Mouse (Mus musculus): Measurements from ENCODE around the gene Fyb2.

Gene Fyb2

DNA sequence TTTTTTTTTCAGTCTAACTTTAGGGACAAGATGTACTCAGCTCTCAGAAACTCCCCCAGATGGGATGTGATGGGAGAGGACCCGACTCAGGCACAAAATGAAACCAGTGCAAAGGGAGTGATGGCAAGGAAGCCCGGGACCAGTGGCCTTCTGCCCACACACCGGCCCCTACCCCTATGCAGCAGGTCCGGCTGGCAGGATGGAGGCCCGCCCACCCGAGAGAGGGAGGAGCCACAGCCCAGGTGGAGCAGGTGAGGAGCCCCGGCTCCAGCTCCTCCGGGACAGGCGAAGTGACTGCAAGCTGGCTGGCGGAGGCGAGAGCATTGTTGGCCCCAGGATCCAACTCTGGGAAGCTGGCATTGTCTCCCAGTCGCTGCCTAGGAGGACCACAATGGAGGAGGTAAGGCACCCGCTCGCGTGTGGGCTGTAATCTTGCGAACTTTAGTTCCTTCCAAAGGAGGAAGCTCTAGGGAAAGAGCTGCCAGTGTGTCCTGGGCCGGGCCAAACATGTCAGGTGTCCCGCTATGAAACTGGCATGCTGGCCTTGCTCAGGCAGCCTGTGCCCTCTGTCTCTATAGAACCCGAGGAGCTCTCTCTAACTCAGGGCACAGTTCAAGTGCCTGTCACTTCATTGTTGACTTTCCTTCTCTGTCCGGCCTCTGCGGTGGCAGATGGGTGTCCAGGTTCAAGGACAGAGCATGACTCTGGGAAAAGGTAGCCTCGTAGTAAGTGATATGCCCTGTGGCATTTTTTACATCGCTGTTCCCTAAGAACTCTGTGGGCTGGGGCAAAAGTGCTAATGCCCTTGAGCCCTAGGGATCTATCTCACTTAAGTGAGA lies at the start of gene Fyb2:
Fyb2 (plus strand) TSS at position 166 of the 839 bp plus-strand sequence.
- DNase-seq: no peak

DNA sequence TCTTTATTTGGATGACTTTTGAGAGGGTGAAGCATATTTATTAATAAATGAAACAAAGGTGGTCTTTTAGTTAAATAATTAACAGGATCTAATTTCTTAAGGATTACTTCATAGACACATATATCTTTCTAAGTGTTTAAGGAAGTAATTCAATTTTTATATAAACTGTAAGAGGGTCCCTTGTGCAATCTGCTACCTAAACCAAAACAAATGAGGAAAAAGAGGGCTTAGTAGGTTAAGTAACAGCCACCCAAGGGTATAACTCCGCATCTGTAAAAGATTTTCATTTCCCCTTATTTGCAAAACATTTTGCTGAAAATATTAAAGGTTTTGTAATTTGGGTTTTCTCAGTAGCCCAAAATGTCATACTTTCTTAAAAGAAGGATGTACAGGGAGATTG lies 48.9 kb upstream of the Fyb2 start:
- DNase-seq: no peak

DNA sequence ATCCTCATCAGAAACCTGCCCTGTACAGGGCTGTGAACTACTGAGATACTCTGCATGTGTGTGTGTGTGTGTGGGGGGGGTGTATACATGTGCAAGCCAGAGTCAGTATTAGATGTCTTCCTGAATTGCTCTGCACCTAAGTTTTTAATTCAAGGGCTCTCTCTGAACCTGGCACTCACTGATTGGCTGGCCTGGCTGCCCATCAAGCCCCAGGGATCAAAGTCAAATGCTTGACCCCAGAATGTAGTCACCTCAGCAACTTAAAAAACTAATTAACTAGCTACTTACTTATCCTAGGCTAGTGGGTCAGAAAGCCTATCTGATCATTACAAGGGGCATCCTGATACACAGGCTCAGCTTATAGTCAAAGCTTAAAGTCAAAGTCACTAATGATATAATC lies 43.7 kb upstream of the Fyb2 start:
- DNase-seq: peak; percentile 79

DNA sequence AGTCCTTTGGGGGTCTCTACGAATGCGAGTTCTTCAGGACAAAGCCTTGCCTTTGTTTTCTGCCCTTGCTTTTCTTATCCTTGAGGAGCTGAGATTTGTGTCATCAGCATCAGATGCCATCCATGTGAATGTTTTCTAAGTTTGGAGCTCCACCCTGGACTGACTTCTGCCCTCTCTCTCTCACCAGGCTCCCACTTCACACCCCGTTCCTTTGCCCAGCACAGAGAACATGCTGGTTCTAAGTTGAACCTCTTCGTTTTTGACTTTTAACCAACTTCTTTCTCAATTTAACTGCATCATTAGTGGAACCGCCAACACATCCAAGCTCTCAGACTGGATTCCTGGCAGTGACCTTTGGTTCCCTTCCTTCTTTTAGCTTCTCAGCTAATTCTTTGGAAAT lies 43.1 kb upstream of the Fyb2 start:
- DNase-seq: peak; percentile 22

DNA sequence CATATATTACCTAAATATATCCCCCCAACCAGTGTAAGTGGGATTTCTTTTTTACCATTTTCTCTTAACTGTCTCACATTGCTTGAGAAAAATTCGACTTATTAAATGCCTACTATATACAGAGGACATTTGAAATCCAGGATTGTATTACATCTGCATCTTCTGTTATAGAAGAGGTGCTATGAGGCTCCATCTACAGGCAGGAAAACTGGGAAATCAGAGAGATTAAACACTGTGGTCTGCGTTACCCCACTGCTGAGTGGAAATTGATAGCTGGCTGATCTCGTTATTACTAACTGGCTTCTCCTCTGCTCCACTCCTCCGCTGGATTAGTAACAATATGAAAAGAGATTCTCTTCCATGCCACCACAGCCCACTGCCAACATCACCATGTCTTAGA lies 37.4 kb upstream of the Fyb2 start:
- no peak for DNase-seq

GRCm38 (mm10) chr4:104876323-104876722 lies 36.9 kb upstream of the Fyb2 start, which contains the start of gene C8a:
Gene C8a (minus strand): TSS chr4:104876398.
- DNase-seq: no peak

DNA sequence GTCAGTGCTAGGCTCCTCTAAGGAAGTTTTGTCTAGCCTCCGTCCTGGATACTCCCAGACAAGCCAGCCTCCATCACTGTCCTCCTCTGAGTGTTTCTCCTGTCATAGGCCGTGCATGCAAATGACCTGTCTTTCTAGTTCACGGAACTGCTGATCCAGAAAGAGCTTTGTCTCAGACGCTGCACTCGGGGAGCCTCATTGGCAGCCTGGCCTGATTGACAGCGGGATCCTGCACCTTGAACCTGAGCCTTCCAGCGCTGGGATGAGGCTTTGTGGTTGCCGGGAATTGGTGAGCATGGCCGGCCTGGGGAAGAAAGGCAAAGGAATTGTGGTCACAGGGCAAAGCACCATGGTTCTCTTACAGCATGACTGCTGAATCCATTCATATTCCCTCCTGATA lies 25.8 kb upstream of the Fyb2 start:
- DNase-seq: peak; percentile 51

GRCm38 (mm10) chr4:104888499-104889262 lies 24.6 kb upstream of the Fyb2 start:
- DNase-seq: no peak

GRCm38 (mm10) chr4:104891708-104892107 lies 21.5 kb upstream of the Fyb2 start:
- peak; percentile 66 for DNase-seq

- no peak for DNase-seq
Observed at GRCm38 (mm10) chr4:104893588-104893987, 19.7 kb upstream of the Fyb2 start.

DNA sequence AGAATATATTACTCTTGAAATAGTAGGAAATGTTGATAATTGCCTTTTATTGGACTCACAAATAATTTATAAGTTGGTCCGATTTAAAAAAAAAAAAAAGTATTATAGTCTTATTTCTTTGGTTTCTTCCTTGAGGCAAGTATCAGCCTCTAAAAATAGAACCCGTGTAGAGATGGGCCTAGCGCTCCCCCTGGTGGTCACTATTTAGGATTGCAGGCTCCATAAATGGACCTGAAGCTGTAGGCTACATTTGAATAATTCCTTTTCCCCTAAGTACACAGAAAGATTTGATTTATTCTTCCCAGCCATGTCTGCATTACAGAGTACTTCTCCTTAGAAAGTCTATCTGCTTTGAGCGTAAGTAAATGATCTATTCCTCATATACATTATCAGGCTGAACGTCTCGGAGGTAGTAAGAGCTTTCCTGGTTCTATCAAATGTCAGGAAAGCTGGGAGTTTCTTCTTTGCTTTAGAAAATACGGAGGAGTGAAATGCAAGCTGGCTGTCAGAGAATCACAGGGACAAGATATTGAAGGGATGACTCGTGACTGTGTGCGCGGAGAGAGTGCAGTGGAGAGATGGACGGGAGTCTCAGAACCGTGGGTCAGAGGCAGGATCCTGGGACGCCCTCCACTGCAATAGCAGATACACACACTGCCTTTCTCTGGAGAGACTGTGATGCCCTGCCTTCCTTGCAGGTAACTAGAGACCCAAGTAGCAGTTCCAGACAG lies 19.1 kb upstream of the Fyb2 start:
- no peak for DNase-seq

DNA sequence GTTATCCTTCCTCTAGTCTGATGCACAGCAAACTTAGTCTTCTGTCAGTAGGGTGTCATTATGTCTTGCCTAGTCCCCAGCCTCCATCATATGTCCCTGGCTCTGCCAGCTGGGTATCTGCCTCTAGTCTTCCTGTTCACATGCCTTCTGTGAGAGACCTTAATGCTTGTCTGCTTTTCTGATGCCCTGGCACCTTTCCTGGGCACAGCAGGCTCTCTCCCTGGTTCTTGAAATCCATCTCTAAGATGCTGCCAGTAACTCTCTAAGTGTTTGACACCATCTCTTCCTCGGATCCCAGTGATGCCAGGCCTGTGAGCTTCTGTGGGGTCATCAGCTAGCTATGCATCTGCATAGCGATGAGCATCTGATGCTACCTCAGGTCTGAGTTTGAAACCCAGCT lies 10.4 kb upstream of the Fyb2 start:
- DNase-seq: no peak

DNA sequence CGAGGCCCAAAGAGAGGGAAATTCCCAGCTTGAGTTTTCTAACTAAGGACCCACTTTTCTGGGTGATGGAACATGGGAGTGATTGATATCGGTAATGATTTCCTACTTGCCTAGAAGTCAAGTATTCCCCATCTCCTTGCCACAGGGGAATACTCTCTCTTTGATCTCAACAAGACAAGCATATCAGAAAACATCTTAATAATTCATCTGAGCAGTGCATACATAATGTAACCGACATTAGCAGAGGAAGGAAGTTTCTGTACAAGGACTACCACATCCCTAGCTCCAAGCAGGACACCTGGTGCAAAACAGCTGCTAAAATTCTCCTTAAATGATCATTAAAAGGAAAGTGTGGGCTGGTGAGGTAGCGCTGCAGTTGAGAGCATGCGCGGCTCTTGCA lies 8.2 kb upstream of the Fyb2 start:
- DNase-seq: no peak

DNA sequence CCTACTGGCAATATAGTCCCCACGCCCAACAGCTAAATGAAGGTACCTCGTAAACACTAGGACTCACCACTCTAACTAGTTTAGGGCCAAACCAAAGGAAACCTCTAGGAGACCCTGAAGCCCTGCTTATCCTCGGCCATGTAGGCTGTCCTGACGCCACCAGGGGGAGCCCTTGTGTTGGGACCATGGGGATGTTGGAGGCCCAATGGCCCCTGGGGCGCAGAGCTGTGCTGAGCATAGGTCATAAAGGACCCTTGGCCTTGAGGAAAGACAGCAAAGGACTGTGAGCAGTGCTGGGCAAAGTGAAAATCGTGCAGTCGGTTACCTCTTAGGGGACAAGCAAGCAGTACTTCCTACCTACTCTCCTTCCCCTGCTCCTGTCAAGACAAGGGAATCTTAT lies 1.6 kb upstream of the Fyb2 start:
- DNase-seq: peak; percentile 60

GRCm38 (mm10) chr4:104914711-104915247 lies 1.5 kb downstream of the Fyb2 start:
- no peak for DNase-seq

DNA sequence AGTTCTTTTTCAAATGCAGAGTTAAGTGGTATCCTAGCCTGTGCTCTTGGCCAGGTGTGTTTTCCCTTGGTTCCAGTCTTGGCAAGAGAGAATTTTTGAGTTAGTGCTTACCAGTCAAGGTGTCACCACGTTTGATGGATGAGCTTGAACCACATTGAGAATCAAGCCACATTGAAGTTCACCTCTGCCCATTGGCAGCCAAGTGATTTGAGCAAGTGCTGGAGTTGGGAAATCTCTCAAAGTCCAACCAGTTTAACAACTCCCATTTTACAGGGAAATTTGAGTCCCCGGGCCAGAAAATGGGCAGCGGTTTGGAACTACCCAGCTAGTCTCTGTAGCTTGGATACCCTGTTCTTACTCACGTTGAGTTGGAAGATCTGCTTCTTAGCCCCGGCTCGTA lies 4.8 kb downstream of the Fyb2 start:
- DNase-seq: peak; percentile 26

DNA sequence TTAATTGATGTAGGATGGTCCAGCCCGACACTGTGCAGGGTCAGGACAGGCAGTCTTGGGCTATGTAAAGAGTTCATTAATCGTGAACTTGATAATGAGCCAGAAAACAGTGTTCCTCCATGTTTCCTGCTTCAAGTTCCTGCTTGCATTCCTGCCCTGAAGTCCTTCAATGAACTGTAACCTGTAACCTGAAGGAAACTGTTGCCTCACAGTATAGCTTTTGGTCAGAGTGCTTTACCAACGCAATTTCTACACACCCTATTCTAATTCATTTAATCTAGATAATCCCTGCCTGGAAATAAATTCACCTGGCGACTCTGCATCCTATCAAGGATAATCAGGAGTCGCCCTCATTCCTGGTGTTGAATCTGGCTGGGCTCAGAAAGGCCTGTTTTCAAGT lies 12.1 kb downstream of the Fyb2 start:
- no peak for DNase-seq

GRCm38 (mm10) chr4:104929165-104929564 lies 15.9 kb downstream of the Fyb2 start:
- DNase-seq: no peak

DNA sequence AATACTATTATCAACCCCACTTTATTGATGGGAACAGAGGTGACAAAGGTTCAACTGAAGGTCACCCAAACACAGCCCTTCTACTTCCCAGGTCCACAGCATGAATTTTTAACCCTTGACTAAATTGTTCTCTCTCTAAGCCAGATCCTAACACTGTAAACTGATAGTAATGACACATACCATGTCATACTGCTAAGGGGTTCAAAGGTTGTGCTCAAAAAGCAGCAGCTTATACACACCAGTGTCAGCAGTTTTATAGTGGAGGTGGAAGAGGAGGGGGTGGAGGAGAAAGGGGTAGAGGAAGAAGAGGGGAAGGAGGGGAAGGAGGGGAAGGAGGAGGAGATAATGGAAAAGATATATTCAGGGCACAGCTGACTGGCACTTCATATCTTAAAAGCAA lies 20.4 kb downstream of the Fyb2 start:
- DNase-seq: no peak

DNA sequence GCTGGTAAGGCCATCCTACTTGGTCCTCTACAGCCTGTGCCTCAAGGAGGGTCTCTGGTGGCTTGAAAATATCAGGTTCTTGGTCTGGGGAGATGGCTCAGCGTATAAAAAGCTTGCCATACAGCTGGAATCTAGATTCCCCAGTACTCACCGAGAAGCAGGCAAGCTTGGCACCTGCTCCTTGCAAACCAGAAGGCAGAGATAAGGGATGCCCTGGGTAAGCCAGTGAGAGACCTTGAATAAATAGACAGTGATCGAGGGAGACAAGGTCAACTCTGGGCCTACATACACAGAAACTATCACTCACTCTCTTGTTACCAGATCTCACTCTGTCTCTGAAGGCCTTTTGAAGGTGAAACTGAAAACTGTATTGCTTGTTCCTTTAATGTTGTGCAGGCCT lies 21.7 kb downstream of the Fyb2 start:
- DNase-seq: no peak

- DNase-seq: no peak
Observed at GRCm38 (mm10) chr4:104935436-104935835, 22.2 kb downstream of the Fyb2 start.

- DNase-seq: no peak
Observed at GRCm38 (mm10) chr4:104936011-104936410, 22.8 kb downstream of the Fyb2 start.

DNA sequence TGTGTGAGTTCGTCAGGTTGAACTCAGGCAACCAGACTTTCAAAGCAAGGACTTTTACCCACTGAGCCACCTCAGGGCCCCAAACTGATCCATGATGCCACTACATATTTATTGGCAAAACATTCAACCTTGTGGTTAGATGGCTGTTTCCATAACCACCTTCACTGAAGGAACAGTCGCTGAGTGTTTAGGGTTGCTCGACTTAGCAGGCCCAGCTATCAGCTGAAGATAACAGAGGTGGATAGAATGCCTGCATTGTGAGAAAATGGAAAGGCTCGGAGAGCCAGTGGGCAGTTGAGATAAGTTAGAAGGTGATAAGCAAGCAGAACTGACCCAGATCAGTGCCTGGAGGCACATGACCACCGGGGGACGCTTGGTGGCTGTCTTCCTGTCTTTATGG lies 26.3 kb downstream of the Fyb2 start:
- DNase-seq: no peak

Data from kidney, adult 11 months (tissue).